Mouse (Mus musculus): ENCODE data around the gene E2f1. TPM values are rescaled to one million over a fixed set of nuclear protein-coding genes. Genes with fewer than 3 reads are reported as not detected.
A peak's percentile ranks its signal among the peaks of the same experiment; 100 is the strongest.

Gene E2f1
- polyA plus RNA-seq, 1 experiment from 2014 or later = 7.2 TPM

DNA sequence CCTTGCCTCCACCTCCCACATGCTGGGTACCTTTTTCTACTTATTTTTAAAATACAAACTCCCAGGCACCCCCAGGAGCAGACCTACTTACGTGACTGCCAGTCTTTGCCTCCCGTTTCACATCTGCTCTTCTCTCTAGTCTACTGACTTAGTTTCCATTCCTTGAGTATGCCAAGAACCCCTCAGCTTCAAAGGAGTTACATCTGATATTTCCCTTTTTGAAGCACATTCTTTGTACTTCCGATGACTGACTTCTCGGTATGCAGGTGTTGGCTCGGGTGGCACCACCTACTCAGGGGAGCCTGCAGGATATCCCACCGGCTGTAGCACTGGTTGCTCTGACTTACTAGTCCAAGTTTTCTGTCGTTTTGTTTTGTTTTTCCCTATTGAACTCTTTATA, 34.5 kb upstream of the E2f1 start:
- Histone ChIP-seq H3K4me1 (ENCODE audit: control insufficient read depth in 2 of 2, insufficient read depth in 2 of 2, low read length in 2 of 2) (peaks cover 3 to 10% of the 10 kb centered on the region in 2 experiments; a peak in 3 of 4 replicates), H3K9ac (ENCODE audit: low read length) (peak overlapping the region; percentile 60), H3K9me3 (ENCODE audit: control insufficient read depth, low read length) (no peaks in the 10 kb centered on the region), H3K36me3 (ENCODE audit: control insufficient read depth, insufficient read depth, low read length) (no peaks in the 10 kb centered on the region), H3K4me3 (ENCODE audit: control insufficient read depth in 1 of 2, insufficient read depth in 1 of 2, low read depth in 1 of 2, low read length in 2 of 2) (peak overlapping the region; percentile 30 to 62; a peak in 3 of 4 replicates), H3K27me3 (ENCODE audit: control insufficient read depth, insufficient read depth, low read length) (no peaks in the 10 kb centered on the region), H3K27ac (replicated peaks in 1 of 2; ENCODE audit: control insufficient read depth in 1 of 2, insufficient read depth in 1 of 2, low read depth in 2 of 2, low read length in 2 of 2) (peak overlapping the region in 1 of 2 experiments; percentile 24; a peak in 1 of 4 replicates), H3K4me2 (ENCODE audit: low read length) (peak overlapping the region; percentile 58)
- ATAC-seq (ENCODE audit: insufficient number of reproducible peaks, insufficient read depth, low FRiP score, low read depth) = no peak
- 29% methylated on average over 7 of the region's 7 CpGs for WGBS

DNA sequence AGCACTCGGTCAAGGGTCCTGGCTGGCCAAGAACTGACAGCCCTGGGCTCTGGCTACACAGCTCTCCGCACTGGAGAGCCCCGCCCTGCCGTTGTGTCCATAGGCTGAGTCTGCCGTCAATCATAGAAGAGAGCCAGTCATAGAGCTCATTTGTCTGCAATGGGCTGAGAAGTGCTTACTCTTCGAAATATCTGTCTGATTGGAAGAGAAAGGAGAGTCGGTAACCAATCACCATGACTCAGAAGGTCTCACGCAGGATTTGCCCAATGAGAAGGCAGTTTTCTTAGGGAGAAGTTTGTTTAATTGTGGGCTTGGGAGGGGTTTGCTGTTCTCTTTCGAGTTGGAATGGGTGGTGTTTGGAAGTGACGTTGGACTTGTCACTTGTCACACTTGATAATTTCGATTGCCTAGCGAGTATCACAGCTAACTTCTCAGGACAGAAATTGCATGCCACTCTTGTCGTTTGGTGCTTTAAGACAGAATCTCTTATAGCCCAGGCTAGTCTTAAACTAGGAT, 34.0 kb upstream of the E2f1 start, which contains the start of gene Pxmp4:
TSS of gene Pxmp4 (minus strand) at position 71 of the 516 bp plus-strand sequence.
- peak within 1 kb of the TSS; percentile 75 for H3K9ac ChIP-seq (ENCODE audit: low read length)
- H3K4me3 ChIP-seq (ENCODE audit: control insufficient read depth in 1 of 2, insufficient read depth in 1 of 2, low read depth in 1 of 2, low read length in 2 of 2) = peak within 1 kb of the TSS; percentile 62 to 70
- peaks cover 3 to 10% of the 10 kb centered on the region in 2 experiments; a peak in 3 of 4 replicates for H3K4me1 ChIP-seq (ENCODE audit: control insufficient read depth in 2 of 2, insufficient read depth in 2 of 2, low read length in 2 of 2)
- H3K9me3 ChIP-seq (ENCODE audit: control insufficient read depth, low read length) = no peaks in the 10 kb centered on the region
- H3K27me3 ChIP-seq (ENCODE audit: control insufficient read depth, insufficient read depth, low read length) = no peaks in the 10 kb centered on the region
- H3K36me3 ChIP-seq (ENCODE audit: control insufficient read depth, insufficient read depth, low read length) = no peaks in the 10 kb centered on the region
- peak within 1 kb of the TSS; percentile 58 for H3K4me2 ChIP-seq (ENCODE audit: low read length)
- under 1% methylated on average over 13 of the region's 13 CpGs for WGBS
- H3K27ac ChIP-seq (replicated peaks in 1 of 2; ENCODE audit: control insufficient read depth in 1 of 2, insufficient read depth in 1 of 2, low read depth in 2 of 2, low read length in 2 of 2) = peak within 1 kb of the TSS; percentile 6 to 24; a peak in 2 of 4 replicates
- peak; percentile 100 for ATAC-seq (ENCODE audit: insufficient number of reproducible peaks, insufficient read depth, low FRiP score, low read depth)

DNA sequence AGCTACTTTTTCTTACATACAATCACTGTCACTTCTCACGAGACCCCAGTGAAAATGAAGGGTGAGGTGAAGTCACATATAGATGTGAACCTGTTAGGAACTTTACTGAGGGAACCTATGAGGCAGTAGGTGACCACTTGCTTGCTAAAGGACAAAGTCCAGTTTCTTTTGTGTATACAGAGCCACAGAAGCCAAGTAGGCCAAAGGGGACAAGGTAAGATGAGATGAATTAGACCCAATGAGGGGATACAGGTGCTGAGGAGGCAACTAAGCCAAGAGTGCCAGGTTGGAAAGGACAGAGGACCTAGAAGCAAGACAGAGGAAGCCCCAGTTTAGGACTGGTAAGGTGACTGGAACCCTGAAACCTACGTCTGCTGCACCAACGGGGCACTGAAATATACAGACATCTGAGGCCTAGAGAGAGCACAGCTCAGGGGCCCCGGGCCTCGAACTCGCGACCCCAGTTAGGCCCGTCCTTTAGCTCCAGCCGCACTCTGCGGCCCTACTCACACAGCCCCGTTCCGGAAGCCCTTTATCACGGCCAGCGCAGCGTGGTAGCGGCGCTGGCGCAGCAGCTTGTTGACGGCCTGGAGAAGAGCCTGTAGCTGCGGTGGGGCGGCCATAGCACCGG, 33.4 kb upstream of the E2f1 start:
- H3K36me3 ChIP-seq (ENCODE audit: control insufficient read depth, insufficient read depth, low read length) = no peaks in the 10 kb centered on the region
- H3K27me3 ChIP-seq (ENCODE audit: control insufficient read depth, insufficient read depth, low read length) = no peaks in the 10 kb centered on the region
- peak overlapping the region; percentile 58 for H3K4me2 ChIP-seq (ENCODE audit: low read length)
- H3K27ac ChIP-seq (replicated peaks in 1 of 2; ENCODE audit: control insufficient read depth in 1 of 2, insufficient read depth in 1 of 2, low read depth in 2 of 2, low read length in 2 of 2) = peak overlapping the region; percentile 6 to 15; a peak in 2 of 4 replicates
- peak overlapping the region; percentile 62 to 70 for H3K4me3 ChIP-seq (ENCODE audit: control insufficient read depth in 1 of 2, insufficient read depth in 1 of 2, low read depth in 1 of 2, low read length in 2 of 2)
- peaks cover 3 to 10% of the 10 kb centered on the region in 2 experiments; a peak in 3 of 4 replicates for H3K4me1 ChIP-seq (ENCODE audit: control insufficient read depth in 2 of 2, insufficient read depth in 2 of 2, low read length in 2 of 2)
- H3K9ac ChIP-seq (ENCODE audit: low read length) = peak overlapping the region; percentile 75
- no peak for ATAC-seq (ENCODE audit: insufficient number of reproducible peaks, insufficient read depth, low FRiP score, low read depth)
- no peaks in the 10 kb centered on the region for H3K9me3 ChIP-seq (ENCODE audit: control insufficient read depth, low read length)
- WGBS = 10% methylated on average over 22 of the region's 22 CpGs

DNA sequence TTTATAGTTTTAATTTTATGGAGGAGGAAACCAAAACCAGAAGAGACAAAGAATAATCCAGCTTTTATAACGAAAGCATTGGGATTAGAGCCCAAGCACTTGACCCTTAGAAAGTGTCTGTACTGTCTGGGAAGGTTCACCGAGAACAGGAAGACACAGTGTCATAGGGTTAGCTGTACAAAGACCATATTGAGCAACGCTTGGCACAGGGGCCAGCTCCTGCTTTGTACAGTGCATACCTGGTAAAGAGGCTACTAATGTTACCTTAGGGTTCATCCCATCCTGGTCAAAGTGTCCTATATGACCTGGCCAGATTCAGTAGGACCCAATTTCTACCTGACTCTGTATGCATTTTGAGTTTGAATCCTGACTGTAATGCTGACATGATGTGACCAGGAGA, 31.6 kb upstream of the E2f1 start:
- H3K4me2 ChIP-seq (ENCODE audit: low read length) = no peak overlapping the region
- no peaks in the 10 kb centered on the region for H3K36me3 ChIP-seq (ENCODE audit: control insufficient read depth, insufficient read depth, low read length)
- ATAC-seq (ENCODE audit: insufficient number of reproducible peaks, insufficient read depth, low FRiP score, low read depth) = no peak
- H3K9me3 ChIP-seq (ENCODE audit: control insufficient read depth, low read length) = no peaks in the 10 kb centered on the region
- H3K4me3 ChIP-seq (ENCODE audit: control insufficient read depth in 1 of 2, insufficient read depth in 1 of 2, low read depth in 1 of 2, low read length in 2 of 2) = no peak overlapping the region
- no peak overlapping the region for H3K27ac ChIP-seq (replicated peaks in 1 of 2; ENCODE audit: control insufficient read depth in 1 of 2, insufficient read depth in 1 of 2, low read depth in 2 of 2, low read length in 2 of 2)
- no peaks in the 10 kb centered on the region for H3K27me3 ChIP-seq (ENCODE audit: control insufficient read depth, insufficient read depth, low read length)
- WGBS = 73% methylated on average over 3 of the region's 3 CpGs
- H3K4me1 ChIP-seq (ENCODE audit: control insufficient read depth in 2 of 2, insufficient read depth in 2 of 2, low read length in 2 of 2) = peaks cover 3 to 10% of the 10 kb centered on the region in 2 experiments; a peak in 3 of 4 replicates
- H3K9ac ChIP-seq (ENCODE audit: low read length) = no peak overlapping the region

DNA sequence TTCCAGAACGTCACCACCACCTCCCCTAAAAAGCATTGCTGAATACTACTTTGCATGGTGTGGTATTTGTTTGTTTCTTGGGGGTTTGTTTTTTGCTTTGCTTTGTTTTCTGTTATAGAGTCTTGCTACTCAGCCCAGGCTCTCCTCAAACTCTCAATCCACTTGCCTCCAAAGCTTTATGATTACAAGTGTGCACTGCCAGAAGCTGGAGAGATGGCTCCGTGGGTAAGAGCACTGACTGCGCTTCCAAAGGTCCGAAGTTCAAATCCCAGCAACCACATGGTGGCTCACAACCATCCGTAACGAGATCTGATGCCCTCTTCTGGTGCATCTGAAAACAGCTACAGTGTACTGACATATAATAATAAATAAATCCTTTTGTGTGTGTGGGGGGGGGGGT, 30.9 kb upstream of the E2f1 start:
- peaks cover 3 to 12% of the 10 kb centered on the region in 2 experiments; a peak in 3 of 4 replicates for H3K4me1 ChIP-seq (ENCODE audit: control insufficient read depth in 2 of 2, insufficient read depth in 2 of 2, low read length in 2 of 2)
- no peak overlapping the region for H3K4me2 ChIP-seq (ENCODE audit: low read length)
- no peak for ATAC-seq (ENCODE audit: insufficient number of reproducible peaks, insufficient read depth, low FRiP score, low read depth)
- no peaks in the 10 kb centered on the region for H3K9me3 ChIP-seq (ENCODE audit: control insufficient read depth, low read length)
- H3K4me3 ChIP-seq (ENCODE audit: control insufficient read depth in 1 of 2, insufficient read depth in 1 of 2, low read depth in 1 of 2, low read length in 2 of 2) = no peak overlapping the region
- WGBS = 76% methylated on average over 6 of the region's 6 CpGs
- H3K27ac ChIP-seq (replicated peaks in 1 of 2; ENCODE audit: control insufficient read depth in 1 of 2, insufficient read depth in 1 of 2, low read depth in 2 of 2, low read length in 2 of 2) = no peak overlapping the region
- H3K36me3 ChIP-seq (ENCODE audit: control insufficient read depth, insufficient read depth, low read length) = no peaks in the 10 kb centered on the region
- H3K27me3 ChIP-seq (ENCODE audit: control insufficient read depth, insufficient read depth, low read length) = no peaks in the 10 kb centered on the region
- H3K9ac ChIP-seq (ENCODE audit: low read length) = no peak overlapping the region

DNA sequence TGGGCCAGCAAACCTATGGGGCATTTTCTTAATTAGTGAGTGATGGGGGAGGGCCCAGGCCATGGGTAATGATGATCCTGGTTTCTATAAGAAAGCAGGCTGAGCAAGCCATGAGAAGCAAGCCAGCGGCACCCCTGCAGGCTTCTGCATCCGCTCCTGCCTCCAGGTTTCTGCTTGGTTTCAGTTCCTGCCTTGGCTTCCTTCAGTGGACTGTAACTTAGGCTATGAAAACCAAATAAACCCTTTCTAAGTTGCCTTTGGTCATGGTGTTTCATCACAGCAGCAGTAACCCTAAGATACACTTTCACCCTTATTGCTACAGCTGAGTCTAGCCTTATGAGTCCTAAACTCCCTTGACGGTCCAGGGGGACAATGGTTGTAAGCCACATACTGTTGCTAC, 27.7 kb upstream of the E2f1 start:
- Histone ChIP-seq H3K4me3 (ENCODE audit: control insufficient read depth in 1 of 2, insufficient read depth in 1 of 2, low read depth in 1 of 2, low read length in 2 of 2) (no peak overlapping the region), H3K9me3 (ENCODE audit: control insufficient read depth, low read length) (no peaks in the 10 kb centered on the region), H3K9ac (ENCODE audit: low read length) (no peak overlapping the region), H3K4me1 (ENCODE audit: control insufficient read depth in 2 of 2, insufficient read depth in 2 of 2, low read length in 2 of 2) (peaks cover 0 to 7% of the 10 kb centered on the region in 2 experiments; a peak in 3 of 4 replicates), H3K36me3 (ENCODE audit: control insufficient read depth, insufficient read depth, low read length) (no peaks in the 10 kb centered on the region), H3K27me3 (ENCODE audit: control insufficient read depth, insufficient read depth, low read length) (no peaks in the 10 kb centered on the region), H3K4me2 (ENCODE audit: low read length) (no peak overlapping the region), H3K27ac (replicated peaks in 1 of 2; ENCODE audit: control insufficient read depth in 1 of 2, insufficient read depth in 1 of 2, low read depth in 2 of 2, low read length in 2 of 2) (no peak overlapping the region)
- WGBS = 85% methylated on average over 3 of the region's 3 CpGs
- ATAC-seq (ENCODE audit: insufficient number of reproducible peaks, insufficient read depth, low FRiP score, low read depth) = no peak

DNA sequence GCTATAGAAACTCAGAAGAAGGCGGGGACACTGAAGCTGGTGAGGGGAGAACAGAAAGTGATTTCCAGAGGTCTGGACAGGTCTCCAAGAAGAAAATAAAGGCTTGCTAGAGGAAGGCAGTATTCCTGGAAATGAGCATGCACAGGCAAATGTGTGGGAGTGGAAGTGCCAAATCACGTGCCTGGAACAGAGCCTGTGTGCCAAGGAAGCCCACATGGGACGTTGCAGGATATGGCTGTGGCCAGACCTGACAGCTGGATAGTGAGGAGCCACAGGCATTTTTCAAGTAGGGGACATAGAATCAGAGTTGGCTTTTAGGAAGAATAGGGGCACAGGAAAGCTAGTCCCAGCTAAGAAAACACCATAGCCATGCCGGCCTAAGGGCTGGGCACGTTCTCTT, 26.1 kb upstream of the E2f1 start:
- Histone ChIP-seq H3K9me3 (ENCODE audit: control insufficient read depth, low read length) (no peaks in the 10 kb centered on the region), H3K4me3 (ENCODE audit: control insufficient read depth in 1 of 2, insufficient read depth in 1 of 2, low read depth in 1 of 2, low read length in 2 of 2) (no peak overlapping the region), H3K27ac (replicated peaks in 1 of 2; ENCODE audit: control insufficient read depth in 1 of 2, insufficient read depth in 1 of 2, low read depth in 2 of 2, low read length in 2 of 2) (no peak overlapping the region), H3K4me2 (ENCODE audit: low read length) (no peak overlapping the region), H3K36me3 (ENCODE audit: control insufficient read depth, insufficient read depth, low read length) (no peaks in the 10 kb centered on the region), H3K27me3 (ENCODE audit: control insufficient read depth, insufficient read depth, low read length) (no peaks in the 10 kb centered on the region), H3K4me1 (ENCODE audit: control insufficient read depth in 2 of 2, insufficient read depth in 2 of 2, low read length in 2 of 2) (peaks cover 0 to 7% of the 10 kb centered on the region in 2 experiments; a peak in 3 of 4 replicates), H3K9ac (ENCODE audit: low read length) (no peak overlapping the region)
- no peak for ATAC-seq (ENCODE audit: insufficient number of reproducible peaks, insufficient read depth, low FRiP score, low read depth)
- WGBS = 74% methylated on average over 5 of the region's 5 CpGs

Measured in heart, embryonic 14.5 days (tissue).